Mouse (Mus musculus): ENCODE measurements at regions not wholly inside any gene's neighbourhood (a gene's known extent, or its start where the extent isn't known, plus 50 kb on each side); places are given as distances from the start of the nearest gene placed in this dataset.

GRCm38 (mm10) chr1:151096079-151096478 lies 86.3 kb upstream of the Gm47985 start:
- Histone ChIP-seq H3K36me3 (no peaks in the 10 kb centered on the region), H3K4me1 (peaks cover 8% of the 10 kb centered on the region), H3K9ac (no peak overlapping the region), H3K9me3 (replicated peaks) (no peaks in the 10 kb centered on the region), H3K27ac (no peak overlapping the region), H3K4me2 (replicated peaks) (peak overlapping the region; percentile 24; the same call in 1 of the 2 replicates), H3K27me3 (no peaks in the 10 kb centered on the region), H3K4me3 (no peak overlapping the region)
- ATAC-seq (ENCODE audit: low FRiP score) = peak; percentile 66
- WGBS = 29% methylated on average over 9 of the region's 9 CpGs

DNA sequence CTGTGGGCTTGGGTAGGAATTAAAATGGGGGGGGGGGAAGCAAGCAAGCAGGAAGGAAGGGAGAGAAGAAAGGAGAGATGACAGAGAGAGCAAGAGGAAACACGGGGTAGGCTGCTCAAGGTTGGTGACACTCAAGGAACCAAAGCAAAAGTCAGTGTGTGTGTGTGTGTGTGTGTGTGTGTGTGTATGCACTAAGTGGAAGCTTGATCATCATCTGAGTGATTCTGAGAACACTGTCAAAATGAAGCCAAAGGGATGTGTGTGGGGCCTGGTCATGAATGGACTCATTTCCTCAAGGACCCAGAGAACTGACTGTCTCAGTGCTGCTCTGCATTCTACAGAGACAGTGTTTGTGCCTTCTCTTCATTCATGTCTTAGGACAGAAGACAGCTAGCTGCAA lies 84.8 kb upstream of the Gm47985 start:
- Histone ChIP-seq H3K4me3 (no peak overlapping the region), H3K9me3 (replicated peaks) (no peaks in the 10 kb centered on the region), H3K9ac (no peak overlapping the region), H3K4me2 (replicated peaks) (no peak overlapping the region), H3K27ac (no peak overlapping the region), H3K36me3 (no peaks in the 10 kb centered on the region), H3K4me1 (peaks cover 8% of the 10 kb centered on the region), H3K27me3 (no peaks in the 10 kb centered on the region)
- no peak for ATAC-seq (ENCODE audit: low FRiP score)
- 83% methylated on average over 1 of the region's 1 CpGs for WGBS

DNA sequence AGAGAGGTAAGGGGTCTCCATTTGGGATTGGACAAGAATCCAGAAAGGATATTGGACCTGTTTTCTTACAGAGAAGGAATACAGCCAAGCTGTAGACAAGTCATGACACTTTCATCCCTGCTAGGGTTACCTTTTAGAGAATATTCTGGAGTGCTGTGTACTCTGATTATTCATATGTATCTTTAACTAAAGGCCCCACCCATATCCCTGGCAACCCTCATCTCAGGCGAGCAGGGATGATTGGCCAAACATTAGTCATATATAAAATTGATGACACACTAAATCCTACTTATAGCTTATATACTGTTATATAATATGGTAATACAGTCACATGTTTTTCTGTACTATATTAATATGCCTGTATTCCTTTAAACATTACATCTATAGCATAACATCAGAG lies 83.6 kb upstream of the Gm47985 start:
- WGBS = 88% methylated on average over 1 of the region's 1 CpGs
- no peak for ATAC-seq (ENCODE audit: low FRiP score)
- Histone ChIP-seq H3K9ac (no peak overlapping the region), H3K9me3 (replicated peaks) (no peaks in the 10 kb centered on the region), H3K36me3 (no peaks in the 10 kb centered on the region), H3K4me1 (peaks cover 12% of the 10 kb centered on the region), H3K27me3 (no peaks in the 10 kb centered on the region), H3K4me3 (no peak overlapping the region), H3K4me2 (replicated peaks) (no peak overlapping the region), H3K27ac (no peak overlapping the region)

GRCm38 (mm10) chr1:151100565-151101483 lies 81.5 kb upstream of the Gm47985 start:
- Histone ChIP-seq H3K36me3 (no peaks in the 10 kb centered on the region), H3K9ac (no peak overlapping the region), H3K4me2 (replicated peaks) (no peak overlapping the region), H3K27me3 (no peaks in the 10 kb centered on the region), H3K4me3 (no peak overlapping the region), H3K4me1 (peaks cover 9% of the 10 kb centered on the region), H3K9me3 (replicated peaks) (no peaks in the 10 kb centered on the region), H3K27ac (no peak overlapping the region)
- WGBS = 75% methylated on average over 12 of the region's 12 CpGs
- peak; percentile 51 for ATAC-seq (ENCODE audit: low FRiP score)

DNA sequence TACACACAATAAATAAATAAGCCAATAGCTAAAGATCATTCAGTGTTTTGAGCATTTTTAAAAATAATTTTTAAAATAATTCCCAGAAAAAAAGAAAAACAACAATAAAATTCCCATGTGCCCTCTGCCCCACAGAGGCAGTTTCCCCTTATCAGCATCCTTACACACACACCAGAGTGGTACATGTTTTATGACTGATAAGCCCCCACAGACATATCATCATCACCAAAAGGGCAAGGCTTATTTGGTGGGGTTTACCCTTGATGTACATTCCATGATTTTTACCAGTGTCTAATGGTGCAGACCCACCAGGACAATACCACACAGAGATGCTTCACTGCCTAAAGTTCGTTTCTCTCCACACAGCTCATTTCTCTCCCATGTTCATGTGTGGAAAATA lies 80.8 kb upstream of the Gm47985 start:
- no peak overlapping the region for H3K4me3 ChIP-seq
- H3K9me3 ChIP-seq (replicated peaks) = no peaks in the 10 kb centered on the region
- no peaks in the 10 kb centered on the region for H3K27me3 ChIP-seq
- no peaks in the 10 kb centered on the region for H3K36me3 ChIP-seq
- WGBS = 91% methylated on average over 1 of the region's 1 CpGs
- no peak overlapping the region for H3K9ac ChIP-seq
- H3K4me2 ChIP-seq (replicated peaks) = no peak overlapping the region
- 0 out of 2 replicates have a peak, but pooled peaks have one; percentile 30 for ATAC-seq (ENCODE audit: low FRiP score)
- H3K27ac ChIP-seq = no peak overlapping the region
- H3K4me1 ChIP-seq = 0 out of 2 replicates have a peak, but pooled peaks cover 5% of the 10 kb centered on the region

- H3K9me3 ChIP-seq (replicated peaks) = no peaks in the 10 kb centered on the region
- 77% methylated on average over 3 of the region's 3 CpGs for WGBS
- H3K27ac ChIP-seq = no peak overlapping the region
- H3K4me1 ChIP-seq = 0 out of 2 replicates have a peak, but pooled peaks cover 5% of the 10 kb centered on the region
- no peak overlapping the region for H3K4me3 ChIP-seq
- no peak overlapping the region for H3K4me2 ChIP-seq (replicated peaks)
- no peaks in the 10 kb centered on the region for H3K27me3 ChIP-seq
- no peak for ATAC-seq (ENCODE audit: low FRiP score)
- no peak overlapping the region for H3K9ac ChIP-seq
- no peaks in the 10 kb centered on the region for H3K36me3 ChIP-seq
These were observed 80.3 kb upstream of the Gm47985 start for GRCm38 (mm10) chr1:151102061-151102460.

DNA sequence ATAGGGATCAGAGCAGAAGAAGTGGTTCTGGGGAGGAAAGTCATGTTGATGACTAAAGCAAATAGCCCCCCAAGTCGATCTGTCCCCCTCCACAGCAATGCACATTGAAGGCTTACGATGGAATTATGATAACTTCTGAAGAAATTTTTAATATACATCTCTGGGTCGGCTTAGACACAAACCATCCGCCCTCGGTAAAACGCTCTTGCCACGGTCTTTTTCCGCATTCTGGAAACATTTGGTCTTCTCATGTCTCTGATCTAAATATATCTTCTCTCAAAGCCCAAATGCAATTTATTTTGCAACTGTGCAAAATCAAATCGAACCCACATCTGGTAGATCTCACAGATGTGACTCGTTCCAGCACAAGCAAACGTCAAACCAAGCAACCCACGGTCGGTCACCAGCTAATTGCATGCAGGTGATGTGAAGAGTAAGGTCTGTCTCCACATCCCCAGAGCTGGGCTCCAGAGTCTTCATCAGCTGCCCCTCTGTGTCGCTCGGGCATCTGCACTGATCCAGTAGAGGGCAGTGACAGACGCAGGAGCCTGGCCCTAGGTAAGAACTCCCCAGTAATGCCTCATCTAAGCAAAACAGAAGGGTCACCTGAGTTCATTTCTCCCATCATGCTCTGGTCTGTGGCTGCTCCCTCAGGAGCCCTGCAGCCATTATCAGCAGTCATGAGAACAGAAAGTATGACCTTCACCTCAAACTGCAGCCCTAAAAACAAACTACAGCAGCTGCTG lies 79.5 kb upstream of the Gm47985 start:
- no peak overlapping the region for H3K27ac ChIP-seq
- H3K4me2 ChIP-seq (replicated peaks) = no peak overlapping the region
- no peaks in the 10 kb centered on the region for H3K36me3 ChIP-seq
- 84% methylated on average over 16 of the region's 16 CpGs for WGBS
- no peak overlapping the region for H3K9ac ChIP-seq
- no peaks in the 10 kb centered on the region for H3K9me3 ChIP-seq (replicated peaks)
- ATAC-seq (ENCODE audit: low FRiP score) = no peak
- no peak overlapping the region for H3K4me3 ChIP-seq
- 0 out of 2 replicates have a peak, but pooled peaks cover 5% of the 10 kb centered on the region for H3K4me1 ChIP-seq
- H3K27me3 ChIP-seq = no peaks in the 10 kb centered on the region

- Histone ChIP-seq H3K4me2 (replicated peaks) (no peak overlapping the region), H3K4me3 (no peak overlapping the region), H3K9me3 (replicated peaks) (no peaks in the 10 kb centered on the region), H3K27ac (no peak overlapping the region), H3K36me3 (no peaks in the 10 kb centered on the region), H3K4me1 (0 out of 2 replicates have a peak, but pooled peaks cover 5% of the 10 kb centered on the region), H3K27me3 (no peaks in the 10 kb centered on the region), H3K9ac (no peak overlapping the region)
- WGBS = 88% methylated on average over 6 of the region's 6 CpGs
- no peak for ATAC-seq (ENCODE audit: low FRiP score)
These were observed 78.8 kb upstream of the Gm47985 start for GRCm38 (mm10) chr1:151103522-151104037.

- Histone ChIP-seq H3K36me3 (no peaks in the 10 kb centered on the region), H3K27ac (no peak overlapping the region), H3K4me3 (no peak overlapping the region), H3K9me3 (replicated peaks) (no peaks in the 10 kb centered on the region), H3K27me3 (no peaks in the 10 kb centered on the region), H3K9ac (no peak overlapping the region), H3K4me2 (replicated peaks) (no peak overlapping the region), H3K4me1 (0 out of 2 replicates have a peak, but pooled peaks cover 5% of the 10 kb centered on the region)
- WGBS = 86% methylated on average over 5 of the region's 5 CpGs
- no peak for ATAC-seq (ENCODE audit: low FRiP score)
These were observed 78.0 kb upstream of the Gm47985 start for GRCm38 (mm10) chr1:151104346-151104745.

DNA sequence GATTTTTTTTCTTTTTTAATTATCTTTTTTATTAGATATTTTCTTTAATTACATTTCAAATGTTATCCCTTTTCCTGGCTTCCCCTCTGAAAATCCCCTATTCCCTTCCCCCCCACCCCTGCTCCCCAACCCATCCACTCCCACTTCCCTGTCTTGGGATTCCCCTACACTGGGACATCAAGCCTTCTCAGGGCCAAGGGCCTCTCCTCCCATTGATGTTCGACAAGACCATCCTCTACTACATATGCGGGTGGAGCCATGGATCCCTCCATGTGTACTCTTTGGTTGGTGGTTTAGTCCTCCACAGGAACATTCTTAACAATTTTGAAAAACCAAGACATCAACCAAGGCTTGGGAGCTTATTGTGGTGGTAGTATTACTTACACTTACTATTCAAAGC lies 77.5 kb upstream of the Gm47985 start:
- Histone ChIP-seq H3K4me3 (no peak overlapping the region), H3K27me3 (no peaks in the 10 kb centered on the region), H3K9me3 (replicated peaks) (no peaks in the 10 kb centered on the region), H3K36me3 (no peaks in the 10 kb centered on the region), H3K9ac (no peak overlapping the region), H3K27ac (no peak overlapping the region), H3K4me1 (0 out of 2 replicates have a peak, but pooled peaks cover 5% of the 10 kb centered on the region), H3K4me2 (replicated peaks) (no peak overlapping the region)
- 95% methylated on average over 2 of the region's 2 CpGs for WGBS
- no peak for ATAC-seq (ENCODE audit: low FRiP score)

DNA sequence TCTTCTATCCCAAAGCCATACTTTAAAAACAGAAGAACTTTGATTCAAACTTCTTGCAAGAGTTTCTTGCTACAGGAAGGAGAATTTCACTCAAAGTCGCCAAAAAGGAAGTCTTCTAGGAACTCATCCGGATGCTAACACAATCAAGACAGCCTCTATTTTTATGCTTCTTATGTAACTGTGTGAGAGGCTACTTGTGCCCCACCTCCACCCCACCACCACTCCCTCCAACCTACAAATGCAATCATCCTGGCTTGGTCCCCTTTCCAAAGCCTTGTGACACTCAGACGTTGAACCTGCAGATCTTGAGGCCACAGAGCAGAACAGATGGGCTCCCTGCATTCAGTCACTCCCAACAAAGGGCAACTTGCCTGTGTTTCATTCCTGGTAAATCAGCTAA lies 77.1 kb upstream of the Gm47985 start:
- Histone ChIP-seq H3K27me3 (no peaks in the 10 kb centered on the region), H3K9me3 (replicated peaks) (no peaks in the 10 kb centered on the region), H3K27ac (no peak overlapping the region), H3K4me1 (0 out of 2 replicates have a peak, but pooled peaks cover 5% of the 10 kb centered on the region), H3K9ac (no peak overlapping the region), H3K4me3 (no peak overlapping the region), H3K4me2 (replicated peaks) (no peak overlapping the region), H3K36me3 (no peaks in the 10 kb centered on the region)
- WGBS = 71% methylated on average over 3 of the region's 3 CpGs
- ATAC-seq (ENCODE audit: low FRiP score) = no peak

- peaks cover 12% of the 10 kb centered on the region; the same call in 1 of the 2 replicates for H3K4me1 ChIP-seq
- H3K9ac ChIP-seq = no peak overlapping the region
- H3K36me3 ChIP-seq = no peaks in the 10 kb centered on the region
- H3K27ac ChIP-seq = no peak overlapping the region
- H3K9me3 ChIP-seq (replicated peaks) = no peaks in the 10 kb centered on the region
- ATAC-seq (ENCODE audit: low FRiP score) = no peak
- no peak overlapping the region for H3K4me3 ChIP-seq
- no peaks in the 10 kb centered on the region for H3K27me3 ChIP-seq
- WGBS = 80% methylated on average over 3 of the region's 3 CpGs
- no peak overlapping the region for H3K4me2 ChIP-seq (replicated peaks)
These were observed 74.9 kb upstream of the Gm47985 start for GRCm38 (mm10) chr1:151107401-151107800.

Data from hindbrain, embryonic 12.5 days (tissue).